Mouse (Mus musculus) frontal cortex, postnatal 14 days (tissue): ENCODE measurements at regions not wholly inside any gene's neighbourhood (a gene's known extent, or its start where the extent isn't known, plus 50 kb on each side); places are given as distances from the start of the nearest gene placed in this dataset.

Experiments used
- DNase-seq, 2 experiments: peaks; one replicate each; pipeline ENCODE4 v3.0.0; 2022; ENCODE audit warnings: low spot score in 2 of 2

DNA sequence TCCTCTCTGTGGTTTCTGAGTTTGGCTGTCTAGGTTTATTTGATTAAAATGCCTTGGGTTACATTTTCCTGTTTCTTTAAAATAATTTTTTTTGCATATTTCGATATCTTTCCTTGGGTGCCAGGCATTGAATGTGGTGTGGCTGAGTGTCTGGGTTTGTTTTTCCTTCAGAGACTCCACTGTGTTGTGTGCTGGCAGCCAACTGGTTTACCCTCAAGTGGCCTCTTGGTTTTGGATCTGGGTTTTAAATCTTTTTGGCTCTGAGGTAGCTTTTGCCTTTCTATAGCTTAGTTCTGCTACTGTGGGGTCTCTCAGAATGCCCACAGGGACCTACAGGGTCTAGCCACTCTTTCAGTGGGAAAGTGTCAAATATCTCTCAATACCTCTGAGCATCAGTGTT is 399.2 kb downstream of the Rps24 start:
- DNase-seq: no peak

DNA sequence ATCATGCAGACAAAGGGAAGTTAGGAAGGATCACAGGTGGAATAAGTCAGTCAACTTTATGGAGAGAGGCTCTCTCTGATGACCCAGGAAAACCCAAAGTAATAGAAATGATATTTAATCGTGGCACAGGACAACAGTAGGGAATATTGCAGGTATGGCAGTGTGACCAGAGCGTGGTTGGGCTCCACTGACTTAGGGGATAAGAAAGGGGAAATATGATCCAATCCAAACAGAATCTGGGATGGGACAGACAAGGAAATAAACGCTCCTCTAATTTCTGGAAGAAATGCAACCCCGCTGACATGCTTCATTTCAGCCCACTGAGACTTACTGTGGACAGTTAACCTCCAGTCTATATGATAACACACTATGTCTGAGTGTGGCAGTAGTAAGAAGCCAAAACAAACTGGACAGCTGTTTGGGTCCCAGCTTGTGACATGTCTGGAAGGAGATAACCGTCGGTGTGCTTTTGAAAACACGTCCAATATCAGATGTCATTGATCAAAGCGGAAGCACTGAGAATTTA is 400.0 kb downstream of the Rps24 start:
- DNase-seq: no peak

DNA sequence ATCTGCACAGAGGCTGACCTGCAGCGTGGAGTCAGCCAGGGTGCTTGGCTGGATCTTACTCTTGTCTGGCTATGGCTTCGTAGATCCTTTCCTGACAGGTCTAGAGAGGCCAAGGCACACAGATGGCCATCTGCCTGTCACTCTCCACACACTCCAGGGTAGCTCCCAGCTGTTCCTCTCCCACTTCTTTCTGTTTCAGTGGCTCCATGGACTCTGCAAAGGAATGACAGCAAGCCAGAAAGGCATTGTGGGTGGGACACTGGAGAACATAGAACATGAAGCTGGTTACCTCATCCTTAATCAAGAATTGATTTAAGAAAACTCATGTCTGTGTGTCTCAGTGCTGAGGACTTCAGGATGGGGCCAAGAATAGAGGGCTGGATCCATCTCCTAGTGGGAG is 403.9 kb downstream of the Rps24 start:
- DNase-seq: no peak

DNA sequence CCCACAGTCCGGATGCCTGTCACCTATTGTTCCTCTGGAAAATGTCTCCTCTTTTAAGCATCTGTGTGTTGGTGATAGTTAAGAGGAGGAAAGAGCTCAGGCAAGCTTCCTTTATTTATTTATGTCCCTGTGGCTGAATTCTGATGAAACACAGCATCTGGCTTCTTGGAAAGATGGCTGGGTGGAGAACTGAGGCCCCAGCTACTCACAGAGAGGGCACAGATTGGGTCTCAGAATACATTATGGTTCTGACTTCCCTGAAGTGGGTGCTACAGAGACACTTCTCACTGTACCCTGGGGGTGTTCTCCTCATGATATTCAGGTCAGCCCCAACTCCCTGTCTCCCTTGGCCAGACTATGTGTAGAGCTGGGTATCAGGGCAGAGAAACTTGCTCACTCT is 408.3 kb downstream of the Rps24 start:
- no peak for DNase-seq

DNA sequence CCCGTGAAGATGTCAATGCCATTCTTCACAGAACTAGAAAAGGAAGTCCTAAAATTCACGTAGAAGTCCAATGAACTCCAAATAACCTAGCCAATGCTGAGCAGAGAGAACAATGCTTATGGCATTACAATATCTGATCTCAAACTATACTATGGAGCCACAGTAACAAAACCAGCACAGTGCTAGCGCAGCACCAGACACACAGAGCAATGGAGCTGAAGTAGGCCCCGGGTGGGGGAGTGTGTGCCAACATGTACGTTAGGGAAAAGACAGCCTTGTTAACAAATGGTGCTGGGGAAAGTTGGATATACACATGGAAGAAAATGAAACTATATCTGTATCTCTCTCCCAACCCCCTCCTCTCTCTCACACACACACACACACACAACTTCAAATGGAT is 409.8 kb downstream of the Rps24 start:
- no peak for DNase-seq

DNA sequence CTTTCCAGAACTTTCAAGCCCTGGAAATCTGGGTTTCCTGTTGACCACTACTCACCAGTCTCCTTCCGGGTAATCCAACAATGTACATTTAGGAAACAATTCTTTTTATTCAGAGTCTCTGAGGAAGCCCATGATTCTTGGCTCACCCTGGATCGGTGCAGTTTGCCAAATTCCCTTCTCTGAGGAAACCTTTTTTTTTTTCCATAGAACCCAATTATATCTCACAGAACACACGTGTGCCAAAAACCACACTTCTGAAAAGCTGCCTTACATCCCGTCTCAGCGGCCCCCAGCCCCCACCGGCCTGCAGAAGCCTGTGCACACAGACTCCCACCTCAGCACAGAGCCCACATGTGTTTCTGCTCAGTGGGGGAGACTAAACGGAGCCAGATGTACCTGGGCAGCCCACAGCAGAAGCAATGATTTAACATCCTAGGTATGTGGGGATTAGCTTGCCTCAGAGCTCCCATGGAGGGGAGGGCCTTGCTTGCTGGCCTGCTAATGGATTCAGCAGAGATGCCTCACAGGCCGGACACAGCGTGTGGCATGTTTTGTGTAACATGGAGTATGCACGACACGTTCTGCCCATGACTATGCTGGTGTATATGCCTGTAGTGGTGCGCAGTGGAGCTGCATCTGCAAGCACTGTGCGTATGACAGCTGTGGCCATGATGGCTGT is 413.7 kb downstream of the Rps24 start:
- DNase-seq: no peak

DNA sequence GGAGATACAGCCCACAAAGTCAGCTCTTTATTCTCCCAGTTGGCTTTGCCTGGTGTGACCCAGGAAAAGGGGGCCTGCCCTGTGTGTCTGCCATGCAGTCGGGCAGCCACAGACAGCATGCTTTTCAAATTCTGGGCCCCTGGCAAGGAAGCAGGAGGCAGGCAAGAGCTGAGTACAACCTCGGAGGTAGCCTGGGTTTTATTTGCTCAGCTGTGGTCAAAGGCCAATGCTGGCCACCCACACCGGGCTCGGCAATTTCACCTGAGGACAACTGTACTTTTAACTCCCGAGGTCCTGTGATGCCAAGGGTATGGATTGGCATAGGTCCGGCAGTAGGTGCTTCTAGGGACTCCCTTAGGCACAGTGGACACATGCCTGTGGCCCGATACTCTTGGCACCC is 414.8 kb downstream of the Rps24 start:
- no peak for DNase-seq

DNA sequence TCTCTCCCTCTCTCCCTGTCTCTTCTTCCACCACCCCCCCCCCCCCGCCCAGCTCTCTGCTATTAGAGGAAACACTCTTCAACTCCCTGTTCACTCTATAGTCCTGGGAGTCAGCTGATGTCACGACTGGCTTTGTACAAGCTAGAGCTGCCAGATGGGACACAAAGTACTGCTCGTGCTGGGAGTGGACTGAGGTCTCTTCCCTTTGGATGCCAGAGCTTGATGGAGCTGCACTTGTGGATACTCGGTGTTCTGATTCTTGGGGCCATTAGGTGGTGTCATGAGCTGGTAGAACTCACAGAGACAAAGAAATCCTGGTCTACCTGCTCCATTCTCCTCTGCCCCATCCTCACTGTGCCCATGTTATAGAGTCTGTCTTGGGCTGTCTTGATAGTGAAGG is 415.9 kb downstream of the Rps24 start:
- no peak for DNase-seq

DNA sequence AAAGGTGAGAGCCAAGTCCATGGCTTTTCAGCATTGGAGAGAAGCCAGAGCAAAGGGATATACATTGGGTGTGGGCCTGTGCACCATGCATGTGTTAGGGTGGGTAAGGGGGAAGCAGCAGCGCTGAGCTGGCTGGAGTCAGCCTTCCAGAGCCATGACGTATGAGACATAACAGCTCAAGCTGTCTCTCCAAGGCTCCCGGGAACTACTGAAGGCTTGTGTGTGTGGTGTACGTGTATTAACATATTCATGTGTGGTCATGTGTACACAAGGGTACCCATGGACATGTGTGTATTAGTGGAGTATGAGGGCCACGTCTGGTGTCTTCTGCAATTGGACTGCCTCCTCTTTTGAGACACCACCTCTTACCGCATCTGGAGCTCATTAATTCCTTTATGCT is 417.8 kb downstream of the Rps24 start:
- DNase-seq: no peak

DNA sequence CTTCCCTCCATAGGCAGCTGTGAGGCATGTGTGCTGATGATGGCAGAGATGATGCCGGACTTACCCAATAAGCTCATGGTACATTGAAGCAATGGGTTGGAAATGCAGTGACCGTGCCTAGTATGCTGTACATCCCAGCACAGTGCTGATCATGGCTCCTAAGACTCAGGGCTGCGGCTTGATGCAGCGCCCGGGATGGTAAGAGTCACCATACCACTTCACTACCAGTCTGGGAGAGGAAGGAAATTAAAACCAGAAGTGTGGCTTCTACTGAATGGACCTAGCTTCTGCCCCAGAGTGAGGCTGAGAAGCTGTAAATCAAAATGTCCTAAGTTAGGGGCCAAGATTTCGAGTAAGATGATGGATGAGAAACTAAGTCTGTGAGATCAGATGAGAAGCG is 420.0 kb downstream of the Rps24 start:
- no peak for DNase-seq

DNA sequence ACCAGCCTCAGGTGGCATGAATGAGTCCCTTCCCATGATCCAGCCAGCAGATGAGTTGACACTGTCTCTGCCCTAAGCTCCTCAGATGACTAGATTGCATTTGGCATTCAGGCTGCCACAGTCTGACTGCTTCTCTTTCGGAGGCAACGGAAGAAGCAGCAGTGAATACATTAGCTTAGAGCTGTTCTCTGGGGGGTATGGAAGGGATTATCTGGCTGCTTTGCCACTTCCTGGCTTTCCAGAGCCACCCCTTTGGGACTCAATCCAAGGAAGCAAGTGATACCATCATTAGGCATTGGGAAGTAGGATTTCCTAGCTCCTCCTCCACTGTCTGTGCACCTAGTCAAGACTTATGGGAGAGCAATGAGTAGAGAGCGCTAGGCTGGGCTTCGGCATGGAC is 421.5 kb downstream of the Rps24 start:
- DNase-seq: no peak

DNA sequence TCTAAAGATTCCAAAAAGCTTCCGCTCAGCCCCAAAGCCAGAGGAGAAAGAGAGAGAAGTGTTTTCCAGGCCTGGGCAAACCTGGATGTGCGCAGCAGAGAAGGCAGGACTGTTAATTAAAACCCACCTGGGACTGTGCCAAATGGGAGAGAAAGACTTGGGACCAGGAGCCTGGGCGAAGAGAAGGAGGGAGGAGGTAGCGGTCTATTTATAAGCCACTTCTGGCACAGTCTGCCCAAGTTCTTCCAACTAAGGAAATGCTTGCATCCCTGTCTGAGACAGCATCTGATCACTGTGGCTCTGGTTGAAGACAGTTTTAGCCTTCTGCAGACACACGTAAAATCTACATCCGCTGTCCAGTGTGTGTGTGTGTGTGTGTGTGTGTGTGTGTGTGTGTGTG is 424.7 kb downstream of the Rps24 start:
- peak; percentile 35 to 37 for DNase-seq

DNA sequence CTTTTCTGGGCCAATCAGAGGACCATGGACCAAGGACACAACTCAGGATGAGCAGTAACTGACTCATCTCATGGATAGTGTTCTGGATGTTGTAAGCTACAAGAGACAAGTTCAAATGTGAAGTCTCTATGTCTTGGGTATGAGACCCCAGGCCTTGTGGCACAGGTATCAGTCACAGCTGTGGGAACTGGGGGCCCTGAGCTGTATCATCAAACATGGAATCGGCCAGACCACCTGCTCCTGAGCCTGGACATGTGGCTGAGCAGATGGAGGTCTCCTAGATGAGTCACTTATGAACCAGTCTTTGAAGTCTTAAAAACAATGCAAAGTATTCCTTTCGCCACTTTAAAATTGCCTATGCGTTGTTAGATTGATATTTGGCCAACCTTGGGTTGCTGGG is 432.1 kb downstream of the Rps24 start:
- DNase-seq: no peak

DNA sequence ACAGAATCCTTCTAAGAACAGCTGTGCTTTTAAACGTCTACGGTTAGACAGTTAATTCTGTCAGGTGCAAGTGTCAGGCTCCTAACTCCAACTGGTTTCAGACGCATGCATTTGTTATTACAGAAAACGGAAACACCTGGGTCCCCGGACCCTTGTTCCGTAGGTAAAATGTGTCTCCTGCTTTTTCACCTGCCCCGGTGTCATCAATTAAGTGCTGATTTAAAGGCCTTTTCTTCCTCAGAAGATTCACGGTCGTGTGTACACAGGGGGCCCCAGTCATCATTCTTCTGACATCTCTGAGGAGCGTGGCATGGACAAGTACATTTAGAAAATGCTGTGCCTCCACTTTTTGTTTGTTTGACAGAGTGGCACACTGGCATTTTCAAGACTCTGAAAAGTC is 435.1 kb downstream of the Rps24 start:
- DNase-seq: no peak

DNA sequence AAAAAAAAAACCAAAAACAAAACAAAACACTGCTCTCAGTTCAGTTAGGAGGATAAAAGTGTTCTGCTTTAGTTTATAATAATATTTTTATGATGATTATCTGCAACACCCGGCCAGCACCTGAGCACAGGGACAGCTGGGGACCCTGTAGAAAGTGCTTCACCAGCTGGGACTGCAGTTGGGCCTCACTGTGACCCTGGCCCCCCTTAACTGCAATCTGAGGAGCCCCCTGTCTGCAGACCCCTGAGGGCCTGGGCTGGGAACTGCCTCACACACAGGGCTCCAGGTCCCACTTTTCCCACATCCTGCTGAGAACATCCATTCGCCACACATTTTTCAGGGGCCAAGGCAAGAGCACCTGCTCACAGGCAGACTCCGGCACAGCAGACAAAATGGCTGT is 437.6 kb downstream of the Rps24 start:
- DNase-seq: no peak

DNA sequence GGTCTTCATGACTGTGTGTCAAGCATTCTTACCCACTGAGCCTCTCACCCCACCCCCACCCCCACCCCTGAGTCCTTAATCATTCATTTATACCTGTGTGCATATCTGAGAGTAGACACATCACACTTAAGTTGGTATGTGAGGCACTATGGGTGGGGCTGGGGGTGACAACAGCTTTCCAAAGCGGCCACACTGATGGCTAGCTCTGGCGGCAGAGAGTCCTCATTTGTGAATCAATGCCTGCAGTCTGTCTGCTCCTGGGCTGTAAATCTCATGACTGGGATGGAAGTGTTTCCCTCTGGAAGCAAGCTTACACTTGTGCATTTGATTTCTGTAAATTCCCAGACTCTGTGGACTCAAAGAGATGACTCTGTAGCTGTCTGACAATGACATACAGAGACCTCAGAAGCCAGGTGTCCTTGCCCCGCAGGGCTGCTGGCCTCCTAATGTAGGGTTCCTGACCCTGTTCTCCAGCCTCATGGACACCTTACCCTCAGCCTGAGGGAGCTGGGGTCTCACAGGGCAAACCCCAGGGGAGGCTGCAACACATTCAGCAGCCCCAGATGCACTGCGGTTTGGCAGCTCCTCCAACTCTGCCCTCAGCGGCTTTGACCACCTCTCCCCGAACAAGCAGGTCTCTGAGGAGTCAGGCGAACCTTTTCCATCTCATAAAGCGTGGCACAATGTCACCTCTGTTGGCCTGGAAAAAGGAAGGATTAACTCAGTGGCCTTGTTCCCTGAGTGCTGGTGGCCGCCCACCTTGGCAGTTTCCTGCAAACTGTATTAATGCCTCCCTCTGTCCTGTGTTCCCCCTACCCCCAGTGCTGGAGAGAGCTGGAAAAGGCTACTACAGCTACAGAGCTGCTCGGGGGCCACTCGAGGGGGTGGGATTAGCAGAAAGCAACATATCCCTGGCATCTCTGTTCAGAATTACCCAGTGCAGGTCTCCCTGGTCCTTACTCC is 439.4 kb downstream of the Rps24 start:
- peak in 1 of 2 experiments; percentile 16 for DNase-seq

DNA sequence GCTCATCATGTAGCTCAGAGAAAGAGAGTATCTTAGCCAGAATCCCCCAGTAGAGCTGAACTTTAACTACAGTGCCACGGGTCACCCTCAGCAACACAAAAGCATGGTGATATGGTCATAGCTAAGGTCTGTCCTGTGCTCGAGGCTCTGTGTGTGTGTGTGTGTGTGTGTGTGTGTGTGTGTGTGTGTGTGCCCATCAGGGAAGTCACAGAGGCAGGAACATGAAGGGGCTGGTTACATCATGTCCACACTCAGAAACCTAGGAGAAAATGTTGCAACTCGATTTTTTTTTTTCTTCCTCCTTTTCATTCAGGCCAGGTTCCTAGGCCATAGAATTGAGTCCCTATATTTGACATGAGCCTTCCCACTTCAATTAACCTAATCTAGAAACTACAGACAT is 441.8 kb downstream of the Rps24 start:
- no peak for DNase-seq

DNA sequence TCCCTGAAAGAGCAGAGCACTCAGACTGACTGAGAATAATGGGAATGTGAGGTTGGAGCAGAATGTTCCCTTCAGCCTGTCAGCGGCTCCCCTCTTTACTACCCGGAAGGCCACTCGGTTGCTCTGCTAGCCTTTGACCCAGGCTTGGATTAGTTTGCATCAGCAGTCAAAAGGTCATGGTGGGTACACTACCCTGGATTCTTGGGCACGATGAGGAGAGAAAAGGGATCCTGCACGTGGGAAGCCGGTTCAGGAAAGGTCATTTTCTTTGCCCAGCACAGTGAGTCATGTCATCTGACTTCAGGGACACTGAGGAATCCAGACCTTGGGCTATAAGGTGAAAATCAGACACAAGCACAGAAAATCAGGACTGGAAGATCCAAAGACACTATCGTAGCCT is 443.3 kb downstream of the Rps24 start:
- DNase-seq: no peak

DNA sequence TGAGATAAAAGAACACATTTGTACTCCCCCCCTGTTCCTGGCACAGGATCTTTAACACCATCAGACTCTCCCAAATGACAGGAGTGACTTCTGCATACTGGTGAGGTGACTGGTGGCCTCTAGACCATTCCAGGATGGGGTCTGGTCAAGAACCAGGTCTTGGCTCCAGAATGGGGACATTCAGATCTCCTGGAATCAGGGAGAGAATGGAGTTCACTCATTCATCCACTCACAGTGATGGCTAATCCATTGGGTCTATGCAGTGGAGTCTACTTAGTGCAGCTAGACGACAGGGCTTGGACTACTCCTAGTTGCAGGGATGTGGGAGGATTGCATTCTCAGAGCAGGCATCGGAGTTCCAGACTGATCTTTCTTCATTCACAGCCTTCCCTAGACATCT is 451.0 kb downstream of the Rps24 start:
- DNase-seq: no peak

DNA sequence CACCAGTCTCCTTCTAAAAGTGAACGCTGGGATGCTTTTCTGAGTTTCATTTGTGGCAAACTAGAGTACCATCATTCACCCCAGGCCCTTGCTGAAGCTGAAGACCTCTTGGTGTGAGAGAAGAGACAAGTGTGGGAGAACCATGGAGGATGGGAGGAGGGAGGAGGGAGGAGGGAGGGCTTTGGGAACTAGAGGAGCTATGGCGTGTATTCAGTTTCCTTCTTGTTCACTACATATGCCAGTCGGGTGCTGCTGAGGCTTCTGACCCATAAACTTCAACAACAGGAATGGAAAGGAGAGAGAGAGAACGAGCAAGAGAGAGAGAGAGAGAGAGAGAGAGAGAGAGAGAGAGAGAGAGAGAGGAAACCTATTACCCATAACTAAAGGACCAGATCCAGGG is 452.1 kb downstream of the Rps24 start:
- DNase-seq: no peak

DNA sequence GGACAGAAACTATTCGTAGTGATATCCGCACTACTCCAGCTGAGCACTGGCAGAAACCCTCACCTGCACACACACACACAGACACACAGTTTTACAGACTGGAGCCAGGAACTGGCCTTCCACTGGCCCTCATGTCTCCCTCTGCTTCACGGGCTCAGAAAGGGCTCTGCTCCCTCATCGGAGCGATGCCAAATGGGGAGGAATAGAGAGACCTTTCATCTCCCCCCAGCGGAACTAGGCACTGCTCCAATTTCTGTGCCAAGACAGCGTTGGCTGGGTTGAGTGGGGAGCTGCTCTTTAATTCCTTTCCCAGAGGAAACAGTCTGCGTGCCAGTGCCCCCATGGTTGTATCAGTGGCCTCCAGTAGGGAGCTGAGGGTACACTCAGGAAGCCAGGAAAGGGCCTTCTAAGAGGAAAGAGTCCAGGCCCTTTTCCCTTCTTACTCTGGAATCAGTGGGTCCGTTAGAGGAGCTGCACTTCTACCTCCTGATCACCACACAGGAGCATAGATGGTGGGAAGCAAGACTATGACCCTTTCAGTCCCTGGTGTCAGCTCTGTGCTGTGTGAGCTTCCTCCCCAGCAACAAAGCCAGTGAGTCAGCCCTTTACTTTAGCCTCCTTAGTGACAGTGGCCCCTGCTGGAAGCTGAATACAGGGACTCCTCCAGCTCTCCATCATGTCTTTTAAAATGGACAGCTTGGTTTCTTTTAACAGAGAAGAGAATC is 452.7 kb downstream of the Rps24 start:
- DNase-seq: peak; percentile 69 to 82

DNA sequence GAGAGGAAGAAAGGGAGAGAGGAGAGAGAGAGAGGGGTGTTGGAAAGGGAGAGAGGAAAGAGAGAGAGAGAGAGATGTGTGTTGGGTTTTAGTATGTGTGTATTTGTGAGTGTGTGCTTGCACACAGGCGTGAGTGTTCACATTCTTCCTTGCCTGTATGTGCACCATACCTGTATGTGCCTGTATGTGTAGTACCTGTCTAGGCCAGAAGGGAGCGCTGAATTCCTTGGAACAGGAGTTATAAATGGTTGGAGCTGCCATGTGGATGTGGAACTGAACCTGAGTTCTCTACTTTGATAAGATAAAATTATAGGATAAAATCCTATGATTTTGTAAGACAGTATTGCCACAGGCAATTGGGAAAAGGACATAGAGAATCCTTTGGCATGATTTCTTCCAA is 458.8 kb downstream of the Rps24 start:
- DNase-seq: no peak
